Comparison of ENCODE assay signal across 9 mouse cellular contexts in genomic region chr11:104195791-104196190, GRCm38 (mm10). TPM values are rescaled to one million over a fixed set of nuclear protein-coding genes. Genes with fewer than 3 reads are reported as not detected.
DNase-seq lines count a peak whose midpoint lies in the region; ATAC-seq and TF ChIP-seq lines count a peak whose summit lies in the region.
"Had no signal": no experiment of that assay in that cellular context is flagged by ENCODE, and none has a peak within 500 bp of the region (broad histone marks: within the 10 kb centered on the region; RNA-seq: fewer than 3 reads in every experiment).

No protein-coding gene starts in this region.

- no peak overlapping the region for H3K4me3 ChIP-seq in liver, embryonic 14.5 days (ENCODE audit: insufficient read depth in 1 of 2, low read depth in 2 of 2, low read length in 2 of 2)
- no peak overlapping the region for H3K4me3 ChIP-seq in neural tube, embryonic 14.5 days (ENCODE audit: low read depth, low read length)

- TF ChIP-seq CTCF in liver, embryonic 14.5 days (IDR thresholded peaks at IDR 0.05; ENCODE audit: low read depth) = peak; percentile 92

- H3K27me3 ChIP-seq in liver, embryonic 14.5 days (ENCODE audit: control insufficient read depth, insufficient read depth, low read length) = no peaks in the 10 kb centered on the region
- no peaks in the 10 kb centered on the region for H3K27me3 ChIP-seq in neural tube, embryonic 14.5 days (ENCODE audit: control insufficient read depth, insufficient read depth, low read length)

- H3K27ac ChIP-seq in liver, embryonic 14.5 days = no peak overlapping the region
- no peak overlapping the region for H3K27ac ChIP-seq in neural tube, embryonic 14.5 days (ENCODE audit: low read depth, low read length)

- H3K4me1 ChIP-seq in liver, embryonic 14.5 days (replicated peaks; ENCODE audit: control insufficient read depth in 2 of 2, insufficient read depth in 2 of 2, low read length in 1 of 2) = no peaks in the 10 kb centered on the region
- H3K4me1 ChIP-seq in neural tube, embryonic 14.5 days (ENCODE audit: control insufficient read depth, insufficient read depth, low read length) = no peaks in the 10 kb centered on the region

- no peaks in the 10 kb centered on the region for H3K36me3 ChIP-seq in liver, embryonic 14.5 days (replicated peaks; ENCODE audit: control insufficient read depth, insufficient read depth, low read depth)
- no peaks in the 10 kb centered on the region for H3K36me3 ChIP-seq in neural tube, embryonic 14.5 days (ENCODE audit: control insufficient read depth, insufficient read depth, low read length)

- 9% methylated on average over 9 of the region's 9 CpGs for WGBS in liver, embryonic 14.5 days (ENCODE audit: insufficient replicate concordance)
- WGBS in neural tube, embryonic 14.5 days = 8% methylated on average over 9 of the region's 9 CpGs

- H3K4me2 ChIP-seq in liver, embryonic 14.5 days (ENCODE audit: low read depth) = no peak overlapping the region
- no peak overlapping the region for H3K4me2 ChIP-seq in neural tube, embryonic 14.5 days (ENCODE audit: low read depth, low read length)

- no peaks in the 10 kb centered on the region for H3K9me3 ChIP-seq in liver, embryonic 14.5 days (ENCODE audit: control insufficient read depth, low read length)
- no peaks in the 10 kb centered on the region for H3K9me3 ChIP-seq in neural tube, embryonic 14.5 days (ENCODE audit: control insufficient read depth, low read length)

- no peak for TF ChIP-seq EP300 in liver, embryonic 14.5 days (IDR thresholded peaks at IDR 0.05; ENCODE audit: low read depth)

- DNase-seq in CD8-positive naive resting alpha-beta T cell, adult 2 months (ENCODE audit: low read depth in 2 of 2, low spot score in 2 of 2) = peak; percentile 41 to 51
- DNase-seq in adrenal gland, postnatal 10 days = peak; percentile 88
- peak; percentile 79 for DNase-seq in embryo, embryonic 11.5 days (ENCODE audit: low read depth, low spot score)
- peak; percentile 71 to 89 for DNase-seq in kidney, postnatal 25 days
- peak; percentile 40 to 49 (median 45) for DNase-seq in liver, embryonic 14.5 days (ENCODE audit: low read depth in 3 of 3, low spot score in 3 of 3)
- DNase-seq in thymus, postnatal 0 days (ENCODE audit: low spot score) = peak; percentile 56

- peak; percentile 91 for ATAC-seq in granulocyte monocyte progenitor cell, adult 5-6 weeks (replicated peaks; ENCODE audit: poor library complexity, severe bottlenecking)
- ATAC-seq in liver, embryonic 14.5 days (ENCODE audit: insufficient read depth) = no peak
- peak; percentile 93 for ATAC-seq in neural tube, embryonic 14.5 days (ENCODE audit: low read depth)

- H3K9ac ChIP-seq in liver, embryonic 14.5 days (replicated peaks) = no peak overlapping the region
- no peak overlapping the region for H3K9ac ChIP-seq in neural tube, embryonic 14.5 days (replicated peaks; ENCODE audit: low read depth, low read length)

RNA-seq across cellular contexts. Expression of gene Sppl2c, which starts 9.7 kb away (rescaled TPM):
- total RNA-seq in adrenal gland, postnatal 10 days (2021) = not detected
- total RNA-seq in granulocyte monocyte progenitor cell, adult 5-6 weeks (2014; fragmentation: Nextera tagmentation) = not detected in 2 replicates
- not detected in 2 replicates for total RNA-seq in granulocyte monocyte progenitor cell, adult 5-6 weeks (2017)
- polyA plus RNA-seq in liver, embryonic 14.5 days (2012; rRNA removed) = not detected in 2 replicates
- polyA plus RNA-seq in liver, embryonic 14.5 days (2014; fragmentation: Nextera tagmentation; extraction: Ambion mirVana) = not detected in 2 replicates
- not detected in 2 replicates for polyA plus RNA-seq in neural tube, embryonic 14.5 days (2014; fragmentation: Nextera tagmentation; extraction: Ambion mirVana)
- not detected in 2 replicates for polyA plus RNA-seq in thymus, postnatal 0 days (2015; fragmentation: Nextera tagmentation; extraction: Ambion mirVana)
- polyA plus RNA-seq: lung, embryonic 16.5 days had no signal

RNA-seq across cellular contexts. Expression of gene Mapt, which starts 35.4 kb away (rescaled TPM):
- total RNA-seq in adrenal gland, postnatal 10 days (2021) = 10 to 100 TPM; 50.9 to 69.5 TPM
- not detected in 2 replicates for total RNA-seq in granulocyte monocyte progenitor cell, adult 5-6 weeks (2014; fragmentation: Nextera tagmentation)
- not detected in 2 replicates for total RNA-seq in granulocyte monocyte progenitor cell, adult 5-6 weeks (2017)
- 0.17 and 0.42 TPM in 2 replicates for polyA plus RNA-seq in liver, embryonic 14.5 days (2012; rRNA removed)
- polyA plus RNA-seq in liver, embryonic 14.5 days (2014; fragmentation: Nextera tagmentation; extraction: Ambion mirVana) = 0.20 and 0.43 TPM in 2 replicates
- polyA plus RNA-seq in neural tube, embryonic 14.5 days (2014; fragmentation: Nextera tagmentation; extraction: Ambion mirVana) = 925 and 1,009 TPM in 2 replicates
- polyA plus RNA-seq in thymus, postnatal 0 days (2015; fragmentation: Nextera tagmentation; extraction: Ambion mirVana) = 0.41 and 0.61 TPM in 2 replicates

Comparison
In these comparisons a context has a peak if more than half of its experiments do, and no peak if none do; other contexts are left out.
1. RNA of gene Mapt, which starts 35.4 kb away (polyA plus RNA-seq): 925 to 1,009 TPM in neural tube, embryonic 14.5 days; 0.41 to 0.61 TPM in thymus, postnatal 0 days and 0.17 to 0.43 TPM in liver, embryonic 14.5 days; every median in the first group is over 100 times any median in the second.
2. Peak in every context shown above with its lines, with median percentiles within 50 percentile points of each other: DNase-seq.